Mouse (Mus musculus) lung, embryonic 15.5 days (tissue): ENCODE measurements around the gene Insyn1. TPM values are rescaled to one million over a fixed set of nuclear protein-coding genes. Genes with fewer than 3 reads are reported as not detected.

Experiments
- ATAC-seq: fragments of 200-750 bp; cut with Nextera tagmentation; 2 replicates; pipeline ENCODE4 v1.8.0; 2017; ENCODE audit warnings: moderate number of reproducible peaks, borderline replicate concordance; ENCODE audit not compliant: low FRiP score, low TSS enrichment; ENCODE audit errors: extremely low read depth
- H3K27ac ChIP-seq: fragments of 300-500 bp; sonication (generic); 2 replicates; pipeline ENCODE4 v1.5.1; 2015; ENCODE audit warnings: moderate library complexity, mild to moderate bottlenecking, inconsistent platforms
- H3K27me3 ChIP-seq: fragments of 300-500 bp; sonication (generic); 2 replicates; pipeline ENCODE4 v1.6.1; 2015; ENCODE audit warnings: inconsistent platforms
- H3K36me3 ChIP-seq: fragments of 300-500 bp; sonication (generic); 2 replicates; pipeline ENCODE4 v1.6.1; 2015; ENCODE audit warnings: inconsistent platforms
- H3K4me1 ChIP-seq: fragments of 300-500 bp; sonication (generic); 2 replicates; pipeline ENCODE4 v1.6.1; 2015; ENCODE audit warnings: inconsistent platforms
- H3K4me2 ChIP-seq: fragments of 300-500 bp; sonication (generic); 2 replicates; pipeline ENCODE4 v1.6.1; 2015; ENCODE audit warnings: inconsistent platforms, mild to moderate bottlenecking, moderate library complexity
- H3K4me3 ChIP-seq: fragments of 300-500 bp; sonication (generic); 2 replicates; pipeline ENCODE4 v1.5.1; 2015; ENCODE audit warnings: mild to moderate bottlenecking, inconsistent platforms
- H3K9ac ChIP-seq: fragments of 300-500 bp; sonication (generic); 2 replicates; pipeline ENCODE4 v1.6.1; 2015; ENCODE audit warnings: inconsistent platforms
- H3K9me3 ChIP-seq: fragments of 300-500 bp; sonication (generic); 2 replicates; pipeline ENCODE4 v1.6.1; 2016; ENCODE audit warnings: inconsistent platforms
- WGBS: fragments of 180-500 bp; shearing (Covaris S2); methylation state at CpG from one replicate; pipeline ENCODE4 v1.1.7; 2015; 5-methylcytosine and 5-hydroxymethylcytosine counted together
- polyA plus RNA-seq: library from polyadenylated mRNA; unstranded; fragments of >200 nt; fragmentation: Nextera tagmentation; extraction: Ambion mirVana; gene quantifications from 2 replicates; pipeline ENCODE4 v1.2.1, GENCODE M21; 2015

The Insyn1 gene
- polyA plus RNA-seq, 1 experiment from 2014 or later: 1.1 TPM

GRCm38 (mm10) chr9:58519953-58520352 lies 31.6 kb downstream of the Insyn1 start:
- Histone ChIP-seq H3K4me2 (no peak overlapping the region), H3K36me3 (peaks cover 4% of the 10 kb centered on the region; the same call in 1 of the 2 replicates), H3K27me3 (no peaks in the 10 kb centered on the region), H3K27ac (no peak overlapping the region), H3K9ac (no peak overlapping the region), H3K4me1 (no peaks in the 10 kb centered on the region), H3K4me3 (no peak overlapping the region), H3K9me3 (no peaks in the 10 kb centered on the region)
- WGBS: 70% methylated on average over 3 of the region's 3 CpGs
- no peak for ATAC-seq

GRCm38 (mm10) chr9:58520816-58521581 lies 32.6 kb downstream of the Insyn1 start:
- Histone ChIP-seq H3K27me3 (no peaks in the 10 kb centered on the region), H3K27ac (no peak overlapping the region), H3K4me1 (no peaks in the 10 kb centered on the region), H3K4me2 (no peak overlapping the region), H3K4me3 (no peak overlapping the region), H3K9ac (no peak overlapping the region), H3K9me3 (no peaks in the 10 kb centered on the region), H3K36me3 (peaks cover 4% of the 10 kb centered on the region; the same call in 1 of the 2 replicates)
- 66% methylated on average over 5 of the region's 5 CpGs for WGBS
- no peak for ATAC-seq

GRCm38 (mm10) chr9:58521883-58522423 lies 33.5 kb downstream of the Insyn1 start:
- no peak overlapping the region for H3K27ac ChIP-seq
- no peaks in the 10 kb centered on the region for H3K27me3 ChIP-seq
- no peaks in the 10 kb centered on the region for H3K9me3 ChIP-seq
- no peak overlapping the region for H3K4me2 ChIP-seq
- no peak overlapping the region for H3K9ac ChIP-seq
- H3K4me3 ChIP-seq: no peak overlapping the region
- no peaks in the 10 kb centered on the region for H3K4me1 ChIP-seq
- ATAC-seq: no peak
- H3K36me3 ChIP-seq: peaks cover 10% of the 10 kb centered on the region
- WGBS: 38% methylated on average over 4 of the region's 4 CpGs

GRCm38 (mm10) chr9:58525108-58525507 lies 36.7 kb downstream of the Insyn1 start:
- H3K27me3 ChIP-seq: no peaks in the 10 kb centered on the region
- no peaks in the 10 kb centered on the region for H3K4me1 ChIP-seq
- no peak overlapping the region for H3K27ac ChIP-seq
- H3K36me3 ChIP-seq: peaks cover 20% of the 10 kb centered on the region
- 88% methylated on average over 4 of the region's 4 CpGs for WGBS
- H3K9ac ChIP-seq: no peak overlapping the region
- H3K4me3 ChIP-seq: no peak overlapping the region
- no peaks in the 10 kb centered on the region for H3K9me3 ChIP-seq
- H3K4me2 ChIP-seq: no peak overlapping the region
- ATAC-seq: no peak

- Histone ChIP-seq H3K9ac (no peak overlapping the region), H3K4me2 (no peak overlapping the region), H3K36me3 (peaks cover 24% of the 10 kb centered on the region), H3K27me3 (no peaks in the 10 kb centered on the region), H3K27ac (no peak overlapping the region), H3K9me3 (no peaks in the 10 kb centered on the region), H3K4me1 (no peaks in the 10 kb centered on the region), H3K4me3 (no peak overlapping the region)
- WGBS: 83% methylated on average over 4 of the region's 4 CpGs
- no peak for ATAC-seq
Measured at GRCm38 (mm10) chr9:58527841-58528240, 39.4 kb downstream of the Insyn1 start.

GRCm38 (mm10) chr9:58530407-58530806 lies 42.0 kb downstream of the Insyn1 start:
- no peak overlapping the region for H3K4me3 ChIP-seq
- 85% methylated on average over 13 of the region's 13 CpGs for WGBS
- no peaks in the 10 kb centered on the region for H3K4me1 ChIP-seq
- no peak overlapping the region for H3K9ac ChIP-seq
- H3K36me3 ChIP-seq: peaks cover 33% of the 10 kb centered on the region
- no peak overlapping the region for H3K4me2 ChIP-seq
- no peak for ATAC-seq
- no peak overlapping the region for H3K27ac ChIP-seq
- no peaks in the 10 kb centered on the region for H3K27me3 ChIP-seq
- H3K9me3 ChIP-seq: no peaks in the 10 kb centered on the region

- H3K4me1 ChIP-seq: no peaks in the 10 kb centered on the region
- 95% methylated on average over 4 of the region's 4 CpGs for WGBS
- H3K9me3 ChIP-seq: no peaks in the 10 kb centered on the region
- H3K27ac ChIP-seq: no peak overlapping the region
- H3K4me2 ChIP-seq: no peak overlapping the region
- no peak overlapping the region for H3K9ac ChIP-seq
- ATAC-seq: no peak
- no peaks in the 10 kb centered on the region for H3K27me3 ChIP-seq
- H3K4me3 ChIP-seq: no peak overlapping the region
- peaks cover 32% of the 10 kb centered on the region; the same call in 1 of the 2 replicates for H3K36me3 ChIP-seq
Measured at GRCm38 (mm10) chr9:58532236-58532635, 43.8 kb downstream of the Insyn1 start.

- WGBS: 89% methylated on average over 6 of the region's 6 CpGs
- Histone ChIP-seq H3K4me2 (no peak overlapping the region), H3K27ac (no peak overlapping the region), H3K4me3 (no peak overlapping the region), H3K27me3 (no peaks in the 10 kb centered on the region), H3K4me1 (no peaks in the 10 kb centered on the region), H3K36me3 (peaks cover 37% of the 10 kb centered on the region; the same call in 1 of the 2 replicates), H3K9ac (no peak overlapping the region), H3K9me3 (no peaks in the 10 kb centered on the region)
- ATAC-seq: no peak
Measured at GRCm38 (mm10) chr9:58533322-58533721, 44.9 kb downstream of the Insyn1 start.

GRCm38 (mm10) chr9:58534766-58535165 lies 46.4 kb downstream of the Insyn1 start:
- no peak for ATAC-seq
- WGBS: 41% methylated on average over 1 of the region's 1 CpGs
- H3K36me3 ChIP-seq: peaks cover 36% of the 10 kb centered on the region; the same call in 1 of the 2 replicates

GRCm38 (mm10) chr9:58535447-58536134 lies 47.2 kb downstream of the Insyn1 start:
- H3K4me1 ChIP-seq: no peaks in the 10 kb centered on the region
- ATAC-seq: no peak
- H3K4me3 ChIP-seq: no peak overlapping the region
- 79% methylated on average over 20 of the region's 20 CpGs for WGBS
- H3K36me3 ChIP-seq: peaks cover 36% of the 10 kb centered on the region; the same call in 1 of the 2 replicates
- H3K4me2 ChIP-seq: no peak overlapping the region
- no peak overlapping the region for H3K27ac ChIP-seq
- H3K9me3 ChIP-seq: no peaks in the 10 kb centered on the region
- H3K9ac ChIP-seq: no peak overlapping the region
- no peaks in the 10 kb centered on the region for H3K27me3 ChIP-seq

More at GRCm38 (mm10) chr9:58534766-58535165, 46.4 kb downstream of the Insyn1 start:
- Histone ChIP-seq H3K27me3 (no peaks in the 10 kb centered on the region), H3K9me3 (no peaks in the 10 kb centered on the region), H3K4me1 (no peaks in the 10 kb centered on the region), H3K4me3 (no peak overlapping the region), H3K27ac (no peak overlapping the region), H3K4me2 (no peak overlapping the region), H3K9ac (no peak overlapping the region)

- Histone ChIP-seq H3K4me1 (peaks cover 19% of the 10 kb centered on the region), H3K27me3 (no peaks in the 10 kb centered on the region), H3K9ac (no peak overlapping the region), H3K27ac (no peak overlapping the region), H3K36me3 (peaks cover 32% of the 10 kb centered on the region; the same call in 1 of the 2 replicates), H3K4me2 (no peak overlapping the region), H3K9me3 (no peaks in the 10 kb centered on the region), H3K4me3 (no peak overlapping the region)
- WGBS: 78% methylated on average over 3 of the region's 3 CpGs
- ATAC-seq: no peak
Measured at GRCm38 (mm10) chr9:58537774-58538173, 49.4 kb downstream of the Insyn1 start.

GRCm38 (mm10) chr9:58539886-58540285 lies 51.5 kb downstream of the Insyn1 start:
- Histone ChIP-seq H3K9ac (no peak overlapping the region), H3K27me3 (no peaks in the 10 kb centered on the region), H3K4me3 (no peak overlapping the region), H3K36me3 (peaks cover 23% of the 10 kb centered on the region; the same call in 1 of the 2 replicates), H3K4me1 (peaks cover 19% of the 10 kb centered on the region), H3K9me3 (no peaks in the 10 kb centered on the region), H3K4me2 (no peak overlapping the region), H3K27ac (no peak overlapping the region)
- no peak for ATAC-seq
- WGBS: 47% methylated on average over 5 of the region's 5 CpGs
